Mouse (Mus musculus): ENCODE results near the gene Tor1aip2. TPM values are rescaled to one million over a fixed set of nuclear protein-coding genes. Genes with fewer than 3 reads are reported as not detected.

The Tor1aip2 gene
- polyA plus RNA-seq, 1 experiment from 2014 or later = 81.0 TPM

DNA sequence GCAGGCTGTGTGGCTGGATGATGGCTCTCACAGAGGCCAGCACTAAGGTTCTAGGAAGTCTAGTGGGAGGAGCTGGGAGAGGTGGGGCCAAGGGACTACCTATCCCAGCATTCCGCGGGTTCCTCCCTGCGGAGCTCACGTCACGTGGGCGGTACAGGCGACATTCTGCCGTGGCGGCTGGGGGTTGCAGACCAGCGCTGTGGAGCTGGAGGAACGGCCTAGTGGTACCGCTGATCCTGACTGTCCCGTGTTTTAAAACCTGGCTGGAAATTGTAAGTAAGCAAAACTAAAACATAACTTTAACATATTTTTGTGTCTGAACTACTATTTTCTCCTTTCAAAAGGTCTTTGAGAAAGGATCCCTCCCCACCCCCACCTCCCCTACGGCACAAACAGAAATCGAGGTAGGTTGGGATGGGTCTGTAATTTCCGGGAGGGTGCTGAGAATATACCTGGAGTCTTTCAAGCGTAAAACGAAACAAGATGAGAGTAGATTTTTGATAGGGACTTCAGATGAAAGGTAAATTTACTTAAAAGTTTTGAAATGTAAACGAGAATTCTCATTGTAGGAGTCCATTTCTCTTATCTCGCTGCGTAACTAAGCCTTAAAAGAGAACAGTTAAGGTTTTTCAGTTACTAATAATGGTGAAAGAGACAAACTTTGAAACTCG, 5.7 kb downstream of the Tor1aip2 start:
- DNase-seq (ENCODE audit: low spot score) = peak; percentile 92

DNA sequence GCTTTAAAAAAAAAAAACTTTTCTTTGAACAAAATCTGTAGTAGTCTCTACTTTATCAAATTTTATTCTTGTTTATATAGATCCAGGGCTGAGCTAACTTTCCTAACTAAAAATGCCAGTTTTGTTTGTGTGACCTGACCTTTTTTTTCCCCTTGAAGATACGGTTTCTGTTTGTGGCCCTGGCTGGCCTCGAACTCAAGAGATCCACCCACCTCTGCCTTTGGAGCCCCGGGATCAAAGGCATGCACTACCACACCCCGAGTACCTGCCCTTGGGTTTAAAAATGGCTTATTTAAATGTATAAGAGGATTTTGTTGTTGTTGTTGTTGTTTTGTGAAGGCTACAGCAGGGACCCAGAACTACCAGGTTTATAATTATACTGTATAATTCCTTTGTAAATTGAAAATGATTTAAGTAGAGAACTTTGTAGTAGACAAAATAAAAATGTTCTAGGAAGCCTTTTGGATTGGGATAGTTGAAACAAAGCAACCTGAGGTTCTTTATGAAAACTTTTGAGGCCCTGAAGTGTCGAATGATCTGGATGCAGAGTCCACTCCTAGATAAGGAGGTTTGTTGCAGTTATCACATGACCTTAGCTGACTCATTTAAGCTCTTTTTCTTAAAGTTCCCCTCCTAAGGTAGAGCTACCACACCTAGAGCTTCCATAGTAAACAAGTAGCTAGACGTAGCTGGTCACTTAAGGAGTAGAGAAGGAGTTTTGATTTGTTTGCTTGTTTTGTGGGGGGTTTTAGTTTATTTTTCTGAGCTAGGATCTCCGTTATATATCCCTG, 6.4 kb downstream of the Tor1aip2 start:
- no peak for DNase-seq (ENCODE audit: low spot score)

DNA sequence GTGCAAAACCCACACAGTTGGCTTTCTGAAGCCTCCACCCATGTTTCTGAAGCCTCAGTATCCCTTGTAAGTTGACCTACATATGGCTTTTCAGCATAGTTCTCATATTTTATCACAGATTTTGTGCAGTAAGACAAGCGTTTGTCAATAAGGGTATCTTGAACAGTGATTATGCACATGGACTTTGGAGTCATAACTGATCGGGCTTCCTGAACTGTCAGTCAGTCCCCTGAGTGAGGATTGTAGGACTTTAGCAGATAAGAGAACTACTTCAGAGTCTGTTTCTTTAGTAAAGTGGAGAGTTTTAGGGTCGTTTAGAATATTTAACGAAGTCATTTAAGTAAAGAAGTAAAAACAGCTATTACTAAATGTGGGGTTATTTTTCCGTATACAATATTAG, 7.3 kb downstream of the Tor1aip2 start:
- no peak for DNase-seq (ENCODE audit: low spot score)

DNA sequence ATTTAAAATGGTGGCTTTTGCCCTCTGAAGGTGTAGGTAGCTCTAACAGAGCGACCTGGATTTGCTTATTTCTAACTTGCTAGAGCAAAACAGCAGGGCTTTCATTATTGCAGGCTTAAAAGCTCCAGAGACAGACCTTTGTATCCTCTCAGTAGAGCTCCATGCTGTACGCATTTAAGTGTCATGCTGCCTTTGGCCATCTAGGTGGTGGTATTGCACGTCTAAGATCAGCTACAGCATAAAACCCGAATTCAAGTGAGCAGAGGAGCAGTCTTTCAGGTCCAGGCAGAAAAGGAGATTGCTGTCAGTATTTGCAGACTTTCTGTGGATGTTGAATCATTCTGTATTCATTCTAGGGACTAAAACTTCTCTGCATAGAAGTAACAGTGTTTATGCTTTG, 7.8 kb downstream of the Tor1aip2 start:
- peak; percentile 82 for DNase-seq (ENCODE audit: low spot score)

DNA sequence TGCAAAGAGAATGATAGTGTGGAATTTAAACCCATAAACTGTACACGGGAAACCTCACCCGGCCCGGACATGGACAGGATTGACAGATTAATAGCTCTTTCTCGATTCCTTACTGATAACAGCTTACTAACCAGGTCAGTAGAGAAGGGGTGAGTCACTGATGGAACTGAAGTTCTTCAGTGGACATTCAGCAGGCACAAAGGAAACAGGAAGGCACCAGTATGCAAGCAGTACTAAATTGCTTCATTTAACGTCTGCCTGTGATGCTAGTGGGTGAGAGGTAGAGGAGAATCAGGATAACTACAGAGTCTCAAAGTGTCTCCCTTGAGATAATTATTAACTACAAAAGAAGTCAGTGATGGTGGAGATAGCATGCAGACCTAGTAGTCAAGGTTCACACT, 9.0 kb downstream of the Tor1aip2 start:
- no peak for DNase-seq (ENCODE audit: low spot score)

DNA sequence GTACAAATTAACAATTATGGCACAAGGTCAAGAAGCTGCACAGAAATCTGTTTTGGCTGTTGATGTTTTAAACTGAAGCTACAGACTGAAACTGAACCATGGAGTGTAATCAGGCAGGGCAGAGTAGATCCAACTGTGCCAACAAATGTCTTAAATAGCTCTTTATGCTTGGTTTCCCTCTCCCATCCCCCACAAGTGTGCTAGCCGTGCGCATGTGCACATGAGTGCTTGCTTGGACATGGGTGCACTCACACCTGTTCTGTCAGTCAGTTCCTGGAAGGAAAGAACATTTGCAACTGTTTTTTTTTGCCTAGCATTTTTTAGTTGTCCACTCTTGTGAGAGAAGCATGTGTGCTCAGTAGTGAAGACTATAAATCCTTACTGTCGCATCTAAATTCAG, 11.5 kb downstream of the Tor1aip2 start:
- no peak for DNase-seq (ENCODE audit: low spot score)

DNA sequence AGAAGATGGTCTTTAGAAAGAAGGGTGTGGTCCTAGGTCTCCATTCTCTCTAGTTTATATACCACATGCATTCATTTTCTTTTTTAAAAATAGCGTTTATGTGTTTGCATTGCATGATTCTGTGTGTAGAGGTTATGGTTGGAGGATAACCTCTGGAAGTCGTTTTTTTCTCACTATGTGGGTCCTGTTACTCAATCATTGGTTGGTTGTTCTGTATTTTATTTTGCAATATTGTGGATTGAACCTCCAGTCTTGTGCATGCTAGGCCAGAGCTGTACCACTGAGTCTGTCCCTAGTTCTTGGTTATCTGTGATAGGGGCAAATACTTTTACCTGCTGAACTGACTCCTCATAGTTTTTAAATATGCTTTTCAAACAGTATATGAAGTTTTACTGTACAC, 23.0 kb downstream of the Tor1aip2 start:
- no peak for DNase-seq (ENCODE audit: low spot score)

DNA sequence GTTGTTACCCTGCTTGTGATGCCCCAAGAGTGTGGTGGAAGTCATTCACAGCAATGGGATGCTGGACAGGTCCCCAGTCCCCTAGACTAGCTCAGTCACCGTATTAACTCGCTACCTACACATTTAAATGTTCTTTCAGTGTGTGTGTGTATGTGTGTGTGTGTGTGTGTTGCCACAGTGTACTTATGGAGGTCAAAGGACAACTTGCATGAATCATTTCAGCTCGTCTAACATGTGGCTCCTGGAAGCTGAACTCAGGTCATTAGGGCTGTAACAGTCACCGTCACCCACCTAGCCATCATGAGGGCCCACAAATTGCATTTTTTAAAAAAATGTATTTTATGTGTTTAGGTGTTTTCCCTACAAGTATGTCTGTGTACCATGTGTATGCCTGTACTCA, 27.0 kb downstream of the Tor1aip2 start:
- DNase-seq (ENCODE audit: low spot score) = no peak

DNA sequence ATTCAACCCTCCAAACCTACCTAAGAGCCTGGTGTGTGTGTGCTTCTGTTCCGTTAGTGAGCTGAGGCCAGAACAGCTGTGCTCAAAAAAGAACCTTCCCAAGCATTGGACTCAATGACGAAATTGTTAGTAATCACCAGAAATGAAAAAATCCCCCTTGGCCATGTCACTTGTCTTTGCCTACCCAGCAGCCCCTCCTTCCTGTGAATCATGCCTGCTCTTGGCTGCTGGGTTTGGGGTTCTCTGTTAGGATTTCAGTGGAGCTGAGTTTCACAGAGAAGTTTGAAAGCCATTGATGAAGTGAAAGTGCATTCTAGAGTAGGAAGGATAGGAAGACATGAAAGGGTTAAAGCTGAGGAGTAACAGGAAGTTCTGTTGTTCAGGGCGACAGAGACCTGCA, 30.9 kb downstream of the Tor1aip2 start:
- DNase-seq (ENCODE audit: low spot score) = peak; percentile 26

DNA sequence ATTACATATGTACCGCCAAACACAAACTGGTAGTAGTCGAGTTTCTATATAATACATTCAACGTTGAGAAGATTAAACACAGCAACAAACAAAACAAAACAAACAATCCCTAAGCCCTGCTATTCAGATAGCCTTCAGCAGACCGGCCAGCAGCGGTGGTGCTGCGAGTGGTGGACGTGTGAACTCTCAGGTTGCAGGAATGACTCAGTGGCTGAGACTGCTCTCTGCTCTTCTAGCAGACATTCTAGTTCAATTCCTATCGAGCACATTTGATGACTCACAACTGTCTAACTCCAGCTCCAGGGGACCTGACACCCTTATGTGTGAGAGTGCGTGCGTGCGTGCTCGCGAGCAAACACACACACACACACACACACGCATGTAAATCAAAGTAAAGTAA, 34.9 kb downstream of the Tor1aip2 start:
- no peak for DNase-seq (ENCODE audit: low spot score)

DNA sequence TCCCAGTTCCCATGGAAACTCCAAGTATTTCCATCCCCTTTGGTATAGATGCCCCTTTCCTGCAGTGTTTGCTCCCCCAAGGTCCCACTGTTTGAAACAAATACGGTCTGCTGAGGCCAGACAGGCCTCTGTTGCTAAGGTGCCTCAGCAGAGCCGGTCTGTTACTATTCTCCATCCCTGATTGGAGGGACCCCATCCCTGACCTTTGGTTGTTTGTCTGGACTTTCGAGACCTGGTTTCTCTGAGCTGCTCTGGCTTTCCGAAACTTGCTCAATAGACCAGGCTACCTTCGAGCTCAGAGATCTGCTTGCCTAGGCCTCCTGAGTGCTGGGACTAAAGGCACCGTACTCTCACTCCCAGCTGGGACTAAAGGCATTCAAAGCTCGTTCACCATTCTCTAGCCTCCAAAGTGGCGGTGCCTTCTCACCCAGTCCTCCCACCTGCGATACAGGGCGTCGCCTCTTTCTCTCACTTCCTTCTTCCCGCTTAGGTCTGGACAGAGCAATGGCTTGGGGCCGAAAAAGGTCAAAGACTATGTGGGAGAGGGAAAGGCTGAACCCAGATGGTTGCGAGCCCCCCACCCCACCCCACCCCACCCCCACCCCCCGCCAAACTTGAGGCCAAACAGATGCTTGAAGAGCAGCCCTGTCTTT, 38.1 kb downstream of the Tor1aip2 start:
- DNase-seq (ENCODE audit: low spot score) = no peak

DNA sequence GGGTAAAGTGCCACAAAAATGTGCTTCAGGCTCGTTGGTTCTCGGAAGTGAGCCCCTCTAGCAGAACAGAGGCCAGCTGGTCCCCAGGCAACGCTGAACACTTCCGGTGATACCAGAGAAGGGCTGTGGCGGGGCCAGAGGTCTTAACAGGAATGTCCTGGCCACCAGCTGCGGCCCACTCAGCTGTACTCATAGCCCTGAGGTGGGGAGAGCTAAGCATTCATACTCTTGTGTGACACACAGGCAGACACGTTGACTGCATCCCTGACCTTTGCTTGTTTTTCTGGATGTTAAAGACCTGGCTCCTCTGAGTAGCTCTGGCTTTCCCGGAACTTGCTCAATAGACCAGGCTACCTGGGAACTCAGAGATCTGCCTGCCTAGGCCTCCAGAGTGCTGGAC, 39.4 kb downstream of the Tor1aip2 start:
- no peak for DNase-seq (ENCODE audit: low spot score)

DNA sequence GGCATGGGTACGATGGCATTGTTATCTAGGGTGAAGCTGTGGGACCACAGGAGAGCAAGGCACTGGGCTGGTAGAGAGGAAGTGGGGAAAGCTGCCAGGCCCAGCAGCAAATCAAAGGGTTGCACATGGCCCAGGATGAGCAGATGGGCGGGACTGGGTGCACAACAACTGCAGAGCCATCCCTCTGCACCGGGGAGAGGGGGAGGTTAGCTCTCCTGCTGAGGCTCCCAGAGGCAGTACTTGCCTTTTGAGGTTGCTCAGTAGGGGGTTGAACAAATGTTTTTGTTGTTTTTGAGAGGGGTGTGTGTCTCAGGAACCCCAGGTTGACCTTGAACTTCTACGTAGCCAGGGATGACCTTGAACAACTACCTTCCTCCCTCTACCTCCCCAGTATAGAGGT, 41.3 kb downstream of the Tor1aip2 start:
- peak; percentile 83 for DNase-seq (ENCODE audit: low spot score)

DNA sequence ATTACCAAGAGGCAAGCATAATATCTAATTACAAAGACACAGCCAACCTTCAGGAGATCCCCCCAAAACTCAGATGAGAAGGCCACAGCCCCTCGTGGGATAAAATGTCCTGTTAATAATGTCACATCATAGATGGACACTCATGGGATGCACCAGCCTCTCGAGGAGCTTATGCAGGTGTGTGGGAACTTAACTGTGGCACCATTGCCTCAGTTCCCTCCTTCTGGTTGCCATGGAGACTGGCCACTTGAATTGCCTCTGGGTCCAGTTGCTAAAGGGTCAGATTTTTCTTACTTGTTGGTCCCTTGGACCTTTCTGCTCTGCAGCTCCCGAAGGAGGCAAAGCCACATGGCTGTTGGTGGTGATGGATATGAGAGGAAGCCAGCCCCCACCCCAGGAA, 42.5 kb downstream of the Tor1aip2 start:
- no peak for DNase-seq (ENCODE audit: low spot score)

DNA sequence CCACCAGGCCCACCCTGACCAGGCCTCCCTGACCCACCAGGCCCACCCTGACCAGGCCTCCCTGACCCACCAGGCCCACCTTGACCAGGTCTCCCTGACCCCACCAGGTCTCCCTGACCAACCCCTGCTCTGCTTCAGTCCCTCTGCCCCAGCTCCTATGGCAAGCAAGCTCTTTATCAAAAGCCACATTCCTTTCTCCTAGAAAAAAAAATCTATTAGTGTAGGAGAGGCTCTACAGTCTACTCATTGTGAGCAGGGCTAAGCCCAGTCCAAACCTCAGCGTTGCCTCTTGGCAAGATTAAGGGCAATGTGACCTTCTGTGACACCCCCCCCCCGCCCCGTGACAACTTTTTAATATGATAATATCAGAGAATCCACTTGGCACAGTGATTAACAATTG, 49.4 kb downstream of the Tor1aip2 start:
- no peak for DNase-seq (ENCODE audit: low spot score)

DNA sequence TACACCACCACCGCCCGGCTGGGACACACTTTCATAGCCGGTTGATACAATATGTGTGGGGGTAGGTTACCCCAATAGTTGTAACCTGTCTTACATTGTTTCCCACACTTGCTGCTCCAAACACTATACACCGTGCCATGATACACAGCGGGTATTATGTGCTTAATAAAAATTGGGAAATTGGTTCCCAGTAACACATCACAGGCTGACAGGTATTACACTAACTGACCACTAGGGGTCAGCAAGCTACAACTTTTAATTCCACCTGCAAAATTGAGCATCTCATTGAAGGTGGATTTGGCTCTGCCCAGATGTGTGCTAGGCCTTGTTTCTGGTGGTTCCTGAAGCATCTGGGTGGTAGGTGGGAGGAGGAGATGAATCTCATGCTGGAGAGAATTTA, 50.6 kb downstream of the Tor1aip2 start:
- DNase-seq (ENCODE audit: low spot score) = peak; percentile 81

DNA sequence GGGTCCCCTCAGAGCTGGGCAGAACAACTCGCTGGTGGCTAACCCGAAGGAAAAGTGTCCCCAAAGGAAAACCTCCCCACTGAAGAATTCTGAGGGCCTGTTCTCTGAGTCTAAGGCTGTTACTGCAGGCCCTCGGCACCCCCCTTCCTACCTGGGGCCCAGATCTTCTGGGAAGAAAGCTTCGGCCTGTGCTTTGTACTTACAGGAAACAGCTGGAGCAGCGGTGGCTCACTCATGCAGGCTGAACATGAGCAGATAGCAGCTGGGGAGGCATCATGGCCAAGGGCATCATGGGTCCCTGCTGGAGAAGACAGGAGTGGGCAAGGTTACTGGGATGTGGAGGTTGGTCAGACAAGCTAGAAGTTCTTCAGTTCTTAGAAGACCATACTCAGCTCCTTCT, 52.4 kb downstream of the Tor1aip2 start:
- peak; percentile 54 for DNase-seq (ENCODE audit: low spot score)

DNA sequence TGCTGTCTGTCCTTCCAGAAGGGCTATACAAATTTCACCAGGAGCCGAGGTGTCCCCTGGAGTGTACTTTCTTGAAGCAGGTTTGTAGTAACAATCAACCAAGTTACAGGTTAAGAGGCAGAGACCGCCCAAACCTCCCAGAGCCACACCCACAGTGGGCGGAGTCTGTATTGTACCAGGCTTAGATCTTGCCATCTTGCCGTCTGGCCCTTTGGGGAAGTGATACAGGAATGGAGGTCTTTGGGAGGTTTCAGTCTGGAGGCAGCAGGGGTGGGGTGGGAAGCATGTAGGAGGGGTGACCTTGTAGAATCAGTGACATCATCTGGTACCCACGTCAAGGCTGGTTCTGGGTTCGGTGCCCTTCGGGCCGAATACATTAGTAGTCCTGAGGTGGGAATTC, 54.4 kb downstream of the Tor1aip2 start:
- peak; percentile 42 for DNase-seq (ENCODE audit: low spot score)

DNA sequence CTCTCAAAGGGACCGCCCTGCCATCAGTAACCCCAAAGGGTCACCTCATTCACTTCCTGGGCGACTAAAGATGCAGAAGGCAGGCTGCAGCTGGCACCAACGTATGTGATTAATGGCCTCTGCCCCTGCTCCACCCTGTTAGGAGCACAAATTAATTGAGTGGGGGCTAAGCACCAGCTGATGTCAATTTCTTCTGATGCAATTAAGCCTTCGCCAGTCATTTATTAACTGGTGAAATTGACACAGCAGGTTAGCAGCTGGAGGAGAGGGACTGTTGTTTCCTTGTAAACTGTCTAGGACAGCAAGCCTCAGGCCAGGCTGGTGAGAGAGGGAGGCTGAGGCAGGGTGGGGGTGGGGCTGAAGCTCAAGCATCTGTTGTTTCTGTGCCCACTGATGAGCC, 54.8 kb downstream of the Tor1aip2 start:
- DNase-seq (ENCODE audit: low spot score) = peak; percentile 44

DNA sequence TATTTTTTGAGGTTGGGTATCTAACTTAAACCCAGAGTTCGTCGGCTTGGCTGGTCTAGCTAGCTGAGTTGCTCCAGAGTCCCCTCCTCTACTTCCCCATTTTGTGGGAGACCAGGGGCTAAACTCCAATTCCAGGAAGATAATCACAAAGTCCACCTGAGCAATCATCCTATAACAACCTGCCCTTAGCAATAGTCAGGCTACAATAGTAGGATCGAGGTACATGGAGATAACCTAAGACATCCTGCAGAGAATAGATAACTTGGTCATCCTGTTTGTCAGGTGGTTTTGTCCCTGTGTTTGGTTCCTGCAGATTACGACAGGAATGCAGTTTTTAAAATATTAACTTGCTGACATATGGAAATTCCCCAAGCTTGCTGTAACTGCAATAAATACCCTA, 56.6 kb downstream of the Tor1aip2 start:
- no peak for DNase-seq (ENCODE audit: low spot score)

DNA sequence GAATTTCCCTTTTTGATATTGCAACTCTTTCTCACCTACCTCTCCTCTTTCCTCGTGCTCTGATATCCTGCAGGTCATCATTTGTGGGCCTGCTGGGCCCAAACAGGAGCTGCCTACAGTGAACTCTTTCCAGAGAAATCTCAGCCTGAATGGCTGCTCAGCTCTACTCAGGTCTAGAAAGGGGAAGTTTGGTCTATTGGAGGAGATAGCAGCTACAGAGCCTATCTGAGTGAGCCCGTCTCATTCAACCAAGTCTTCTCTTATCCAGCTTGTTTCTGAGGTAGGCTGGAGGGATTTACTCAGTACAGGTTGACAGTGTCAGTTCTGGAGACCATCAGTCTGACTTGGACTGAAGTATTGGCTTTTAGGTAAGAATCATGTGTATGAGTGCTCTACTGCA, 68.6 kb downstream of the Tor1aip2 start:
- DNase-seq (ENCODE audit: low spot score) = no peak

DNA sequence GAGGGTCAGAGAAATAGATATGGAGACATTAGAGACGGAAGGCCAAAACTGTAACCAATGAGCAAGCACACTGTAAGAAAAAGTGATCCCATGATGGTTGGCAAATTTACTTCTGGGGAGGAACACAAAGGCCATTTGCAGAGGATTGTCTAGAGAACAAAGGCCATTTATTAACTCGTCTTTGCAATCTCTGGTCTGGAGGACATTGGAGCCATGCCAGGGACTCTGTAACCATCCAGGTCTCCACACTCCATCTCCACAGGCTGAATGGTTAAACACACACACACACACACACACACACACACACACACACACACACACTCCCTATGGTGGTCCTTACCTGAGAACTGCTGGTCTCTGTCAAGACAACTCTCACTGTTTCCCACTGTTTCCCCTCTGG, 70.2 kb downstream of the Tor1aip2 start:
- no peak for DNase-seq (ENCODE audit: low spot score)

DNA sequence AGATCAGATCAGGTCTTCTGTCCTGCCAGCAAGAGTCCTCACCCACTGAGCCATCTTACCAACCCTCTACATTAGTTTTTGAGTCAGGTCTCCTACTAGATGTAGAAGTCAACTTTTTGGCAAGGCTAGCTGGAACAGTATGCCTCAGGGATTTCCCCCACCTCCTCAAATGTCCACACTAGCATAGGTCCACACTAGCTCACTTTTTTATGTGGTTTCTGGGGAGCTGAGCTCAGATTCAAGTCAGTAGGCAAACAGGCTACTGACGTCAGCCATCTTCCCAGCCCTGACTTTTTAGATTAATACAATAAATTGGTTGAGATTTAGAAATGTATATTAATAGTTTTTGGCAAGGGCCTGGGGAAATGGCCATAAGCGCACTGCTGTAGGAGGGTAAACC, 72.2 kb downstream of the Tor1aip2 start:
- DNase-seq (ENCODE audit: low spot score) = no peak

All from thymus, postnatal 0 days (tissue).